Mouse (Mus musculus) ES-E14 (cell line): ENCODE results near the gene Dpy19l3.

ENCODE experiments used
- CHD2 ChIP-seq: IDR thresholded peaks from 2 replicates; pipeline ENCODE4 v1.6.1; 2014; ENCODE audit warnings: mild to moderate bottlenecking, low read depth, low read length, inconsistent platforms
- HCFC1 ChIP-seq: IDR thresholded peaks from 2 replicates; pipeline ENCODE4 v1.6.1; 2012; ENCODE audit warnings: low read length, inconsistent platforms, borderline replicate concordance; ENCODE audit not compliant: insufficient read depth
- MAFK ChIP-seq: IDR thresholded peaks from 2 replicates; pipeline ENCODE4 v1.6.1; 2014; ENCODE audit warnings: mild to moderate bottlenecking, low read depth, low read length, inconsistent platforms; ENCODE audit not compliant: insufficient read depth

GRCm38 (mm10) chr7:35710366-35710765, 43.9 kb downstream of the Dpy19l3 start:
- TF ChIP-seq CHD2 = no peak
- TF ChIP-seq HCFC1 = no peak
- no peak for TF ChIP-seq MAFK
